Mouse (Mus musculus) T-helper 1 cell (primary cell): ENCODE measurements at regions not wholly inside any gene's neighbourhood (a gene's known extent, or its start where the extent isn't known, plus 50 kb on each side); places are given as distances from the start of the nearest gene placed in this dataset.
"Not testable (repeated sequence)": the region's sequence is repeated elsewhere in the genome, so short reads cannot be mapped to it uniquely, and the experiment has no call there.

Experiments used
- in situ Hi-C: fragments of 300-600 bp; cut with MboI, MseI; formaldehyde crosslinking; loops from one replicate; pipeline ENCODE4 v1.15.1; 2025; ENCODE audit warnings: high pct_unique_total_duplicates

GRCm38 (mm10) chr3:81736838-81737237 is 195.6 kb upstream of the Ctso start:
- in situ Hi-C loops, result no loop called here

GRCm38 (mm10) chr3:81742124-81742523 is 190.3 kb upstream of the Ctso start:
- in situ Hi-C loops, result no loop called here

GRCm38 (mm10) chr3:81750164-81750563 is 182.2 kb upstream of the Ctso start:
- in situ Hi-C loops, result loop anchor here (10.0 kb wide), 1 partner anchor 155 kb away; no protein-coding TSS in a partner anchor

- in situ Hi-C loops, result loop anchor here (10.0 kb wide), 1 partner anchor 158 kb away; no protein-coding TSS in a partner anchor
Measured at GRCm38 (mm10) chr3:81752955-81753354, 179.4 kb upstream of the Ctso start.

- in situ Hi-C loops, result no loop called here
Measured at GRCm38 (mm10) chr3:81760383-81760782, 172.0 kb upstream of the Ctso start.

- in situ Hi-C loops, result no loop called here
Measured at GRCm38 (mm10) chr3:81760914-81761313, 171.5 kb upstream of the Ctso start.

- in situ Hi-C loops, result no loop called here
Measured at GRCm38 (mm10) chr3:81771812-81772211, 160.6 kb upstream of the Ctso start.

- in situ Hi-C loops, result no loop called here
Measured at GRCm38 (mm10) chr3:81773012-81773411, 159.4 kb upstream of the Ctso start.

- in situ Hi-C loops, result loop anchor here (5.0 to 25.0 kb wide), 2 partner anchors 745 to 1695 kb away; partner anchors contain the start of gene Pdgfc
Measured at GRCm38 (mm10) chr3:81782081-81782480, 150.3 kb upstream of the Ctso start.

- in situ Hi-C loops, result loop anchor here (5.0 to 25.0 kb wide), 2 partner anchors 746 to 1696 kb away; partner anchors contain the start of gene Pdgfc
Measured at GRCm38 (mm10) chr3:81782921-81783541, 149.4 kb upstream of the Ctso start.

GRCm38 (mm10) chr3:81788915-81789314 is 143.5 kb upstream of the Ctso start:
- in situ Hi-C loops, result loop anchor here (25.0 kb wide), 1 partner anchor 1702 kb away; no protein-coding TSS in a partner anchor

- in situ Hi-C loops, result loop anchor here (25.0 kb wide), 1 partner anchor 1702 kb away; no protein-coding TSS in a partner anchor
Measured at GRCm38 (mm10) chr3:81789664-81790063, 142.7 kb upstream of the Ctso start.

GRCm38 (mm10) chr3:81802096-81802495 is 130.3 kb upstream of the Ctso start:
- in situ Hi-C loops, result no loop called here

GRCm38 (mm10) chr3:81805745-81806144 is 126.7 kb upstream of the Ctso start:
- in situ Hi-C loops, result no loop called here

GRCm38 (mm10) chr3:81809604-81810003 is 122.8 kb upstream of the Ctso start:
- in situ Hi-C loops, result no loop called here

- in situ Hi-C loops, result no loop called here
Measured at GRCm38 (mm10) chr3:81820304-81820703, 112.1 kb upstream of the Ctso start.

GRCm38 (mm10) chr3:81829525-81829924 is 102.9 kb upstream of the Ctso start:
- in situ Hi-C loops, result no loop called here

GRCm38 (mm10) chr3:81829966-81830599 is 102.3 kb upstream of the Ctso start:
- in situ Hi-C loops, result no loop called here

GRCm38 (mm10) chr3:81835380-81836157 is 96.8 kb upstream of the Ctso start:
- in situ Hi-C loops, result no loop called here

- in situ Hi-C loops, result no loop called here
Measured at GRCm38 (mm10) chr3:81836478-81836877, 95.9 kb upstream of the Ctso start.

GRCm38 (mm10) chr3:81838121-81838520 is 94.3 kb upstream of the Ctso start:
- in situ Hi-C loops, result not testable (repeated sequence)

GRCm38 (mm10) chr3:81864487-81864886 is 67.9 kb upstream of the Ctso start:
- in situ Hi-C loops, result no loop called here
